Mouse (Mus musculus) MEL (cell line): ENCODE measurements around the gene Foxf1.

ENCODE experiments used
- CTCF ChIP-seq, 3 experiments: IDR thresholded peaks in 2 of 3; conservative IDR thresholded peaks in 1 of 3; 2 replicates each; pipeline ENCODE4 v1.5.1; 2011 to 2012; ENCODE audit warnings: low read length in 3 of 3, low read depth in 2 of 3, mild to moderate bottlenecking in 2 of 3, improper control_type of control experiment in 1 of 3, inconsistent platforms in 1 of 3, mixed read lengths in 1 of 3, moderate library complexity in 1 of 3; ENCODE audit not compliant: control insufficient read depth in 1 of 3, insufficient read depth in 1 of 3, poor library complexity in 1 of 3, severe bottlenecking in 1 of 3
- EP300 ChIP-seq, 2 experiments: IDR thresholded peaks; 2 replicates each; pipeline ENCODE4 v1.6.1; 2011; ENCODE audit warnings: improper control_type of control experiment in 2 of 2, low read length in 2 of 2, low read depth in 1 of 2, mild to moderate bottlenecking in 1 of 2
- HCFC1 ChIP-seq: IDR thresholded peaks from 2 replicates; pipeline ENCODE4 v1.6.1; 2012; ENCODE audit warnings: low read depth, mild to moderate bottlenecking, inconsistent platforms, low read length, improper control_type of control experiment, moderate library complexity
- POLR2A ChIP-seq, 2 experiments: IDR thresholded peaks; 2 replicates each; pipeline ENCODE4 v1.6.1; 2011 to 2012; ENCODE audit warnings: low read length in 2 of 2, mild to moderate bottlenecking in 2 of 2, control low read depth in 1 of 2, improper control_type of control experiment in 1 of 2, low read depth in 1 of 2, moderate library complexity in 1 of 2; ENCODE audit not compliant: control insufficient read depth in 1 of 2, insufficient read depth in 1 of 2, poor library complexity in 1 of 2
- POLR2AphosphoS2 ChIP-seq: IDR thresholded peaks from 2 replicates; pipeline ENCODE4 v1.6.1; 2011; ENCODE audit warnings: low read length, improper control_type of control experiment
- SMC3 ChIP-seq: IDR thresholded peaks from 2 replicates; pipeline ENCODE4 v1.6.1; 2011; ENCODE audit warnings: low read depth, low read length, improper control_type of control experiment
- UBTF ChIP-seq: IDR thresholded peaks from 2 replicates; pipeline ENCODE4 v1.6.1; 2012; ENCODE audit warnings: low read depth, mild to moderate bottlenecking, inconsistent platforms, low read length, improper control_type of control experiment, moderate library complexity, borderline replicate concordance; ENCODE audit not compliant: insufficient read depth
- USF1 ChIP-seq: IDR thresholded peaks from 2 replicates; pipeline ENCODE4 v1.6.1; 2014; ENCODE audit warnings: low read depth, mild to moderate bottlenecking, inconsistent platforms, low read length, improper control_type of control experiment, moderate library complexity
- ZC3H11A ChIP-seq: IDR thresholded peaks from 2 replicates; pipeline ENCODE4 v1.6.1; 2012; ENCODE audit warnings: low read depth, mild to moderate bottlenecking, inconsistent platforms, low read length, improper control_type of control experiment

DNA sequence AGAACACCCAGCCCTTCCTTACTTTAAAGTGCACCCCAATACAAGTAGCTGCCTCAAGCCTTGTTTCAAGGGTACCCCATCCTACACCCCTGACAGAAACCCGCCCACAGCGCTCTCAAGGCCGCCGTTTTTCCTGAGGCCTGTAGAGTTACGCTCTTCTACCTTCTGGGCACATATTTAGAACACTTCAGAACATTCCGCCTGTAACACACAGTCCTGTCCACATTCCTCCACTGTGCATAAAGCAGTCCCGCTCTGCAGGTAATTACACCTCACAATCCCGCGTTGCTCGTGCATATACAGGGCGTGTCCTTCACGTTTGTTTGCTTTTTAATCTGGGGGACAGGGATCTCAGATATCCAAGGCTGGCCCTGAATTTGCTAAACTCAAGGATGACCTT is 4.2 kb upstream of the Foxf1 start:
- no peak for TF ChIP-seq SMC3
- TF ChIP-seq USF1 = no peak
- TF ChIP-seq UBTF = no peak
- TF ChIP-seq POLR2AphosphoS2 = no peak
- no peak for TF ChIP-seq ZC3H11A
- no peak for TF ChIP-seq HCFC1
- TF ChIP-seq EP300 (IDR thresholded peaks at IDR 0.05; ENCODE audit: low read depth in 1 of 2, low read length in 2 of 2) = no peak
- TF ChIP-seq POLR2A (IDR thresholded peaks at IDR 0.05; ENCODE audit: control insufficient read depth in 1 of 2, insufficient read depth in 1 of 2, low read depth in 1 of 2, low read length in 2 of 2, poor library complexity in 1 of 2) = no peak
- TF ChIP-seq CTCF (IDR thresholded peaks at IDR 0.05 in 2 of 3, conservative IDR thresholded peaks at IDR 0.05 in 1 of 3; ENCODE audit: control insufficient read depth in 1 of 3, insufficient read depth in 1 of 3, low read depth in 2 of 3, low read length in 3 of 3, poor library complexity in 1 of 3, severe bottlenecking in 1 of 3) = no peak
